Mouse (Mus musculus) bone marrow macrophage, adult 2 months (primary cell): ENCODE data around the gene Hs6st3.

Experiments used
- CTCF ChIP-seq: IDR thresholded peaks from 2 replicates; pipeline ENCODE4 v1.5.1; 2012; ENCODE audit warnings: low read depth, mild to moderate bottlenecking, low read length, moderate library complexity
- POLR2A ChIP-seq: IDR thresholded peaks from 2 replicates; pipeline ENCODE4 v1.6.1; 2012; ENCODE audit warnings: mild to moderate bottlenecking, low read depth, low read length, borderline replicate concordance

GRCm38 (mm10) chr14:119450471-119450870 lies 312.3 kb downstream of the Hs6st3 start:
- TF ChIP-seq POLR2A (no peak), CTCF (no peak)
